Mouse (Mus musculus) forebrain, embryonic 10.5 days (tissue): ENCODE results near the gene Slco2b1. TPM values are rescaled to one million over a fixed set of nuclear protein-coding genes. Genes with fewer than 3 reads are reported as not detected.

Experiments used
- DNase-seq: peaks from one replicate; pipeline ENCODE4 v3.0.0-alpha.2; 2017; ENCODE audit warnings: low spot score; ENCODE audit errors: extremely low spot score
- H3K27ac ChIP-seq: fragments of 300-500 bp; sonication (generic); 2 replicates; pipeline ENCODE4 v1.5.1; 2016; ENCODE audit warnings: mild to moderate bottlenecking
- H3K27me3 ChIP-seq: fragments of 300-500 bp; sonication (generic); 2 replicates; pipeline ENCODE4 v1.6.1; 2016; ENCODE audit warnings: mild to moderate bottlenecking; ENCODE audit not compliant: poor library complexity, severe bottlenecking
- H3K36me3 ChIP-seq: fragments of 300-500 bp; sonication (generic); replicated peaks from 2 replicates; pipeline ENCODE4 v1.6.1; 2016; ENCODE audit warnings: mild to moderate bottlenecking, moderate library complexity
- H3K4me1 ChIP-seq: fragments of 300-500 bp; sonication (generic); 2 replicates; pipeline ENCODE4 v1.6.1; 2016
- H3K4me3 ChIP-seq: fragments of 300-500 bp; sonication (generic); 2 replicates; pipeline ENCODE4 v1.5.1; 2016; ENCODE audit warnings: mild to moderate bottlenecking, moderate library complexity
- H3K9me3 ChIP-seq: fragments of 300-500 bp; sonication (generic); 2 replicates; pipeline ENCODE4 v1.6.1; 2016; ENCODE audit warnings: mild to moderate bottlenecking, moderate library complexity
- WGBS: fragments of 180-500 bp; shearing (Covaris S2); methylation state at CpG from one replicate; pipeline ENCODE4 v1.1.7; 2016; 5-methylcytosine and 5-hydroxymethylcytosine counted together
- polyA plus RNA-seq: library from polyadenylated mRNA; unstranded; fragments of >200 nt; fragmentation: Nextera tagmentation; extraction: Ambion mirVana; gene quantifications from 2 replicates; pipeline ENCODE4 v1.2.1, GENCODE M21; 2016

Slco2b1 gene
- polyA plus RNA-seq, 1 experiment from 2014 or later: 2.0 TPM

DNA sequence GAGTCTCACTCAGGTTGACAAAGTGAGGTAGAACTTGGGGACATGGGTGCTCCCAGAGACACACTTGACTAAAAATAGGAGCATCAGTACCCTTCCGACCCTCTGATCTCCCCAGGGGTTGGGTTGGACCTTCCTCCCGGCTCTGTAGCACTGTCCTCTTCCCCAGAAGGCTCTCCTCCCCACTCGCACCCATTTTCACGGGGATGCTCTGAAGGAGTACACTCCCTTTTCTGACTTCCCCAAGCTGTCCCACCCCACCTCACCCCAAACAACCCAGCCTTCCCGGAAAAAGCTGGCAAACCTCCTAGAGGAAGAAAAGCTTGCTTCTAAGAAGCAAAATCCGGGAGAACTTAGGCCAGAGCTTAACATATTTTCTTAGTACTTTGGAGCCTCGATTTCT, 20.3 kb downstream of the Slco2b1 start:
- Histone ChIP-seq H3K36me3 (no peaks in the 10 kb centered on the region), H3K4me3 (no peak overlapping the region), H3K27me3 (no peaks in the 10 kb centered on the region), H3K27ac (no peak overlapping the region), H3K9me3 (no peaks in the 10 kb centered on the region), H3K4me1 (no peaks in the 10 kb centered on the region)
- WGBS: 81% methylated on average over 7 of the region's 7 CpGs
- no peak for DNase-seq

DNA sequence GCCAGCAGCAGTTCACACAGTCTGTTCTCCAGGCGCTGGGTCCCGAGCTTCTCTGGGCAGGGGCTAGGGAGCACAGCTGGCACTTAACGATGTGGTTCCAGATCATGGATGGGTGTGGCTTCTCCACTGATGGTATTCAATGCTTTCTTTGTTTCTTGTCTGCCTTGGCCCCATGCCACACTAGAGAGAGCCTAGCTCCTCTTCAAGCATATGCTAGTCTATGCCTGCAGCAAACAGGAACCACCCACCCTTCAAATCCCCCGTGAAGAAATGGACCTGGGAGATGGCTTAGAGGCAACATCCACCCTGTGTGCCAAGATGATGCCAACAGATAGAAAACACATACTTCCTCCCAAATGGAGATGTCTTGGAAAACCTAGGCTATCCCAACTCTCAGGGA, 27.1 kb downstream of the Slco2b1 start:
- Histone ChIP-seq H3K4me1 (0 out of 2 replicates have a peak, but pooled peaks cover 4% of the 10 kb centered on the region), H3K4me3 (no peak overlapping the region), H3K36me3 (no peaks in the 10 kb centered on the region), H3K27me3 (no peaks in the 10 kb centered on the region), H3K27ac (no peak overlapping the region), H3K9me3 (no peaks in the 10 kb centered on the region)
- WGBS: 66% methylated on average over 4 of the region's 4 CpGs
- DNase-seq: no peak

DNA sequence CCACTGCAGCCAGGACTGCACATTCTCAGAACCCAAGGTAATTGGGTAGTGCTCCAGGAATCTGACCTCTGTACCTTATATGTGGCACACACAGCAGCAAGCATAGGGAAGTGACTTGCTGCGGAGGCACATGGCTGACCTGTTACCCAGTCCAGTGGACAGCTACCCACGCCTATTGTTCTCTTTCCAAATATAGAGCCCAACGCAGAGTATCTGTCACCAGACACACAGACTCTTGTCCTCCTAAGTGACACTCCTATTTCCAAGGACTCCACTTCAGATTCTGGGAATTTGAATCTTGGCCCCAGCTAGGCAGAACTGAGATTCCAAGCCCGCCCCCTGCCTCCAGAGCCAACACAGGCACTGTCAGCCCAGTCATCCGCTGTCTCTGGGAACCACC, 30.4 kb downstream of the Slco2b1 start:
- Histone ChIP-seq H3K36me3 (no peaks in the 10 kb centered on the region), H3K27ac (no peak overlapping the region), H3K4me1 (0 out of 2 replicates have a peak, but pooled peaks cover 4% of the 10 kb centered on the region), H3K4me3 (no peak overlapping the region), H3K9me3 (no peaks in the 10 kb centered on the region), H3K27me3 (no peaks in the 10 kb centered on the region)
- DNase-seq: no peak
- WGBS: 85% methylated on average over 5 of the region's 5 CpGs

DNA sequence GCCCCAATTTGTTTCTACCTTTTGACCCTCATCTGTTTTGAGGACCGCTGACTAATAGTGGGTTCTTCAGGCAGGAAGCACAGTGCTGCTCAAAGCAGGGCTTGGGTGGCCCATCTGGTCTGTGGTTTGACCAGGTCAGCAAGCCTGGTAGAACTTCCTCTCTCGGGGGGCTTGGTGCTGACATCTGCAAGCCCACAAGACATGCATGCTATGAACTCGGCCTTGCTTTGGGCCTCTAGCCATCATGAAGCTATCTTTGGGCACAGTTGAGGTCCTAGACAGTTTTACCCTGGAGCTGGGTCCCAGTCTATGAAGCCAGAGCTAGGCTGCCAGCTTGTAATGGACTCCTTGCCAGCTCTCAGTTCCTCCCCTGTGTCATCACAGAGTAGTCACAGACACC, 36.2 kb downstream of the Slco2b1 start:
- WGBS: 84% methylated on average over 3 of the region's 3 CpGs
- no peak for DNase-seq
- Histone ChIP-seq H3K36me3 (no peaks in the 10 kb centered on the region), H3K4me3 (no peak overlapping the region), H3K4me1 (no peaks in the 10 kb centered on the region), H3K27me3 (no peaks in the 10 kb centered on the region), H3K9me3 (no peaks in the 10 kb centered on the region), H3K27ac (no peak overlapping the region)

DNA sequence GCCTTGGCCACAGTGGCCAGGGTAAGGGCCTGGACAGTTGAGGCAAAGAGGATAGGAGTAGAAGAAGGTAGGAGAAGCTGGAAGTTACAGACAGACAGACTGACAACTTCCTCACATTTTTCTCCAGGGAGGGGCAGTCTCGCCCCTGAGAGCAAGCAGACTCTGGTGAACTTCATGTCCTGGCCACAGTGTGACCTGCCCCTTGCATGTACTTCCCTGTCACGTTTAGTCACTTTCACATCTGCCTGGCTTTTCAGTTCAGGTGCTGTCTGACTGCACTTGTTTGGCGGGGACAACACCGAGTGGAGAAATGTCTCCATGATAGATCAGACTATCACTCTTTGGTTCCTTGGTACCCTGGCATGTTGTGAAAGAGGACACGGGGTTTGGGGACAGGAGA, 36.9 kb downstream of the Slco2b1 start:
- Histone ChIP-seq H3K36me3 (no peaks in the 10 kb centered on the region), H3K27ac (no peak overlapping the region), H3K9me3 (no peaks in the 10 kb centered on the region), H3K4me3 (no peak overlapping the region), H3K27me3 (no peaks in the 10 kb centered on the region), H3K4me1 (peaks cover 4% of the 10 kb centered on the region)
- 90% methylated on average over 5 of the region's 5 CpGs for WGBS
- no peak for DNase-seq

DNA sequence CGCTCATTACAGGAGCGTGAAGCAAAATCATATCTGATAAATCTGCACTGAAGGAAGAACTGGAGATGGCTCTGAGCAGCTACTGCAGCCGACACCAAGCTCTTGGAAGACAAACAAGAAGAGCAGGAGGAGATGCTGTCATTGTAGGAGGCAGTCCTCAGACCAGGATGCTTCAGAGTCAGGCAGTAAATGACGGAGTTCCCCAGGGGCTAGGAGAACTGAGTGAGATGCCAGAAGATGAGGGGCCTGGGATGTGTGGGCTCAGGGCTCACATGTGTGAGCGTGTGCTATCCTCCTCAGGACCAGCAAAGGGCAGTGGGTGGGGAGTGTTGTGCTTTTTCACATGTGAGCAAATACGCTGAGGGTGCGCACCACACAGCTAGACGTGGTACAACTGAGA, 38.0 kb downstream of the Slco2b1 start:
- Histone ChIP-seq H3K27me3 (no peaks in the 10 kb centered on the region), H3K27ac (no peak overlapping the region), H3K36me3 (no peaks in the 10 kb centered on the region), H3K4me3 (no peak overlapping the region), H3K4me1 (peaks cover 13% of the 10 kb centered on the region), H3K9me3 (no peaks in the 10 kb centered on the region)
- DNase-seq: no peak
- WGBS: 88% methylated on average over 8 of the region's 8 CpGs

DNA sequence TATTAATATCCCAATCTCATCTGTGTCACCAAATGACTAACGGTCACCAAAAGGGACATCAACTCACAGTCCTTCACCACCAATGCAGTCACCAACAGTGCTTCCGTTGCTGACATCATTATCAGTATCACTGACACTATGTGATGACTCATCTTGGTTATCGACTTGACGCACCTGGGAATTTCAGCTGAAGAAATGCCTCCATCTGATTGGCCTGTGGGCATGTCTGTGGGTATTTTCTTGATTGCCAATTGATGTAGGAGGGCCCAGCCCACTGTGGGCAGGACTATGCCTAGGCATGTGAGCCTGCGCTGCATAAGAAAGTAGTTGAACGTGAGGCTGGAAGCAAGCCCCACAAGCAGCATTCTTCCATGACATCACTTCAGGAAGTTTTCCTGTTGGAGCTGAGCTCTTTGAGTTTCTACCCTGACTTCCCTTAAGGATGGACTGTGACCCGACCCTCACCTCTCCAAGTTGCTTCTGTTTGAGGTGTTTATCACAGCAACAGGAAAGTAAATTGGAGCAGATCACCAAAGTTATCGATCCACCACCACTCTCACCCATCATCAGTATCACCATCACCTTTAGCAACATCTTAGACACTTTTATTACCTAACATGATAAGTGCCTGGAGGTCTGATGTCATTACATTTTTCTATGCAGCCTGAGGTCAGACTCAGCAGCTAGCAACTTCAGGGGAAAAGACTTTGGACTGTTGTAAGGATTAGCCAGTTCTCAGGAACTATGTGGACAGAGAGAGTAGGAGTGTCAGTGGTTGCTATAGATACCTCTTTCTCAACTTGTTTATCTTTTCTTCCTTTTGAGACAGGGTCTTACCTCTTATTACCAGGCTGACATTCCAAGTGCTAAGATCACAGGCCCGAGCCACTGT, 39.4 kb downstream of the Slco2b1 start:
- no peaks in the 10 kb centered on the region for H3K27me3 ChIP-seq
- 85% methylated on average over 9 of the region's 9 CpGs for WGBS
- no peak for DNase-seq
- no peak overlapping the region for H3K27ac ChIP-seq
- H3K9me3 ChIP-seq: no peaks in the 10 kb centered on the region
- H3K4me3 ChIP-seq: no peak overlapping the region
- peaks cover 13% of the 10 kb centered on the region for H3K4me1 ChIP-seq
- no peaks in the 10 kb centered on the region for H3K36me3 ChIP-seq

DNA sequence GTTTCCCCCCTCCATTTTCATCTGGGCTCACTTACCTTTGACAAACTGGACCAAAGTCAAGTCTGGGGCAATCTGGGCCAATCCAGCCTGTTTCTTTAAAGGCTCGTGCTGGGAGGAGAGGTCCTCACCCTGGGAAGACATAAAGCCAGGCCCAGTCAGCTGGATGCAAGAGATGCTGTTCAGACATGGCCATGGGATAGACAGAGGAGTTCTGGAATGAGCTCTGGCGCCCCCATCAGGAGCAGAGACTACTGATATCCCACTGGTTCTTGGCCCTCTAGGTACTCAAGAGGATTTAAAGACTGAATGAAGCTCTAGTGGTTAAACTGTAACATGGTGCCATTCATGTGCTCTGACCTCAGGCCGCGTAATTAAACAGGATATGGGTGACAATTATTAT, 40.2 kb downstream of the Slco2b1 start:
- no peak overlapping the region for H3K4me3 ChIP-seq
- WGBS: 77% methylated on average over 4 of the region's 4 CpGs
- no peaks in the 10 kb centered on the region for H3K27me3 ChIP-seq
- no peak overlapping the region for H3K27ac ChIP-seq
- no peak for DNase-seq
- H3K36me3 ChIP-seq: no peaks in the 10 kb centered on the region
- no peaks in the 10 kb centered on the region for H3K9me3 ChIP-seq
- H3K4me1 ChIP-seq: peaks cover 13% of the 10 kb centered on the region

DNA sequence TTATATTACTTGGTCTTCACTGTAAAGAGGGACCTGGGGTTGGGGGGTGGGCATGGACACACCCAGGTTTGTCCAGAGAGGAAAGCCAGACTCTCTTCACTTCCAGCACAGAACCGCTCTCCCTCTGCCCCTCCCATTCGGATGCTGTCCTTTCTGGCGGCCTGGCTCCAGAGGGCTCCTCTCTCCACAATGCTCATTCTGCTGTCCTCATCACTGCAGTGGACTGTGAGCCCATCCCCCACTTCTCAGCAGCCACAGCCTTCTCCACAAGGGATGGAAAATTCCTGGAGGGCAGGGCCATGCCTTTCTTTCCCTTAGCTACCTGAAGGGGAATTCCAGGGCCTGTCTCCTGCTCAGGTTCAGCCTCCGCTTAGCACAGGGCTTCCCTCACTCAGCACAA, 42.3 kb downstream of the Slco2b1 start:
- Histone ChIP-seq H3K27ac (peak overlapping the region; percentile 60; the same call in 1 of the 2 replicates), H3K9me3 (no peaks in the 10 kb centered on the region), H3K36me3 (no peaks in the 10 kb centered on the region), H3K4me1 (peaks cover 24% of the 10 kb centered on the region), H3K4me3 (no peak overlapping the region), H3K27me3 (no peaks in the 10 kb centered on the region)
- 31% methylated on average over 4 of the region's 4 CpGs for WGBS
- DNase-seq: no peak

DNA sequence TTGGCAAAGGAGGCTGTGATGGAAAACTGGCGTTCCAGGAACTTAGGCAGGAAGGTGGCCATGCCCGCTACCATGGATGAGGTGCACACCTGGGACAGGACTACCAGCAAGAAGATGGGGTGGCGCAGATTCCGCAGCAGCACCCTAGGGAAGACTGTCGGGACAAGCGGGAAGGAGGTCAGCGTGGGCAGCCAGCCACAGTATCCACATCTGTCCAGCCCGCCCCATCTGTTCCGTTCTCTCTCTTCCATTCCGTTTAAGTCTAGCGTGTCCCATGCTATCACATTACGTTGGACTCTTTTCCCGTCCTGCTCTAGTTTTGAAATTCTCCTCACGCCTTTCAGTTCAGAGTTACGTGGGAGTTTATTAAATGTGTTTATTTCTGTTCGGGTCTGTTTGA, 44.0 kb downstream of the Slco2b1 start:
- Histone ChIP-seq H3K9me3 (no peaks in the 10 kb centered on the region), H3K4me1 (peaks cover 24% of the 10 kb centered on the region), H3K27me3 (no peaks in the 10 kb centered on the region), H3K36me3 (no peaks in the 10 kb centered on the region), H3K27ac (no peak overlapping the region), H3K4me3 (no peak overlapping the region)
- no peak for DNase-seq
- WGBS: 91% methylated on average over 16 of the region's 16 CpGs

DNA sequence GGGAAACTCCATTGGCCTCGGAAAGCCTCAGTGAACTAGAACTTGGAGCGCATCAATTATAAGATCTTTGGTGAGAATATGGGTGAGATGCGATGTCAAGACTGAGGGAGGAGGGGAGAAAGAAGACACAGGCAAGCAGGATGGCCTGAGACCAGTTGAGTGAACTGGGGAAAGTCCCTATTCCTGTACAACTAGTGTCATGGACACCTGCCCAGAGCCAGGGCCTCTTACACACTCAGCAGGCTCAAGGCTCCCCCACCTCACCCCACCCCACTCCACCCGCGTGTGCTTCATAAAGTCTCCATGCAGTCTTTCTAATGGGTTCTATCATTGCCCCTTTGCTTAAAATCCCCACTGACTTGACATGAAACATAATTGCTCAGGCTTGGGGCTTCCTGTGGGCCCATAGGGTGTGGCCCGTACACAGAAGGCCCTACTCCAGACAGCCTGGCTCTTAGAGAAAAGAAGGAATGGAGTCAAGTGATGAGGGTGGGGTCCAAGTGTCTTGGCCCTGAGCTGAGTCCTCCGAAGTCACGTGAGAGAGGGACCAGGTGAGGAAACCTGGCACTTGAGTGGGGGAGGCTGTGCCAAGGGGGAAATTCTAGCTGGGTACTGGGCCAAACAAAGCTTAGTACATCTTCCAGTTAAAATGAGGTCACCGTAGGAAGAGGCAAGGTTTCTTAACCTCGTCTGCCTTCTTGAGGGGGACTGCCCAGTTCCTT, 45.2 kb downstream of the Slco2b1 start:
- no peak for DNase-seq
- no peak overlapping the region for H3K27ac ChIP-seq
- H3K27me3 ChIP-seq: no peaks in the 10 kb centered on the region
- H3K36me3 ChIP-seq: no peaks in the 10 kb centered on the region
- no peak overlapping the region for H3K4me3 ChIP-seq
- 94% methylated on average over 10 of the region's 10 CpGs for WGBS
- H3K4me1 ChIP-seq: peaks cover 24% of the 10 kb centered on the region
- no peaks in the 10 kb centered on the region for H3K9me3 ChIP-seq

DNA sequence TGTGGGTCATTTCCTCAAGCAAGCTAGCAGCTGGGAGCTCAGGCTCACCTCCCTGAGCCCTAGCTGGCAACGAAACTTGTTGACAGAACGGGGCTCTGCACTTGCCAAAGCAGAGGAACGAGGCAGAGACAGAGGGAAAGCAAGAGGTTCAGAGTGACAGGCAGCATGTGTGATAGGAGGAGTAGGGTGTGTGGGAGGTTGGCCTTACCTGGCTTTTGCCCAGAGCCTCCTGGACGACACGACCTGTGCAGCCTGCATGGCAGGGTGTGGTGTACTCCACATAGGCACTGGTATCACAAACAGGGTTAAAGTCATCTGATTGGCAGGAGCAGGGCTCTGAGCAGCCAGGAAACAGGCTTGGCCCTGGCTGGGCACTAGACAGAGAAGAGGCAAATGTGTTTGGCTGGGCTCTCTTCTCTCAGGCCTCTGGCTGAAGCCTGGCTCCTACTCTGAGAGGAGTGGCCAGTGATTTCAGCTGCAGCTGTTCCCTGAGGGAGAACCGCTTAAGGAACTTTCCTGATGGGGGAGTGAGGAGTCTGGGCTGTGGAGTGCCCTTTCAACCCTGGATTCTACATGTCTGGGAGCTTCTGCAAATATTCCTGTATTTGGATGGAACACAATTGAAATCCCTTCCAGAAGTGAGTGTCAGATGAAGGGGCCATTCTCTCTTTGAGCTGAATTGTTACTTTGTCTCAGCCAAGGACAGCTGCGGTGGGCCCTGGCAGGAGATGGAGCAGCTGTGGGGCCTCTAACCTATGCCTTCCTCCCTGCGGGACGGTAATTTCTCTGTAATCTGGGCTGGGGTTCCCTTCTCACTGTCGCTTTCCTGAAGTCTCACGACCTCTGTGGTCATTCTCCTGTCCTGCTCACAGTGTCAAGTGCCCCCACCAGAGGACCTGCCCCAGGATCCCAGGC, 46.3 kb downstream of the Slco2b1 start:
- Histone ChIP-seq H3K27me3 (no peaks in the 10 kb centered on the region), H3K27ac (0 out of 2 replicates have a peak overlapping the region, but pooled peaks have one; percentile 30), H3K9me3 (no peaks in the 10 kb centered on the region), H3K36me3 (no peaks in the 10 kb centered on the region), H3K4me1 (peaks cover 24% of the 10 kb centered on the region), H3K4me3 (no peak overlapping the region)
- 66% methylated on average over 11 of the region's 11 CpGs for WGBS
- no peak for DNase-seq
